Mouse (Mus musculus) megakaryocyte, embryonic 14.5 days (primary cell): ENCODE measurements at regions not wholly inside any gene's neighbourhood (a gene's known extent, or its start where the extent isn't known, plus 50 kb on each side); places are given as distances from the start of the nearest gene placed in this dataset.

Source experiments
- FLI1 ChIP-seq: IDR thresholded peaks from 2 replicates; pipeline ENCODE4 v1.6.1; 2012; ENCODE audit warnings: low read length, inconsistent platforms, mixed read lengths
- GATA1 ChIP-seq: IDR thresholded peaks from 3 replicates; pipeline ENCODE4 v1.6.1; 2012; ENCODE audit warnings: mixed read lengths, low read length, inconsistent platforms, borderline replicate concordance

GRCm38 (mm10) chr2:114443801-114444200 is 211.0 kb downstream of the Dph6 start:
- TF ChIP-seq GATA1 (no peak), FLI1 (no peak)
